Mouse (Mus musculus) liver, postnatal 0 days (tissue): Measurements from ENCODE around the gene Mfng. TPM values are rescaled to one million over a fixed set of nuclear protein-coding genes. Genes with fewer than 3 reads are reported as not detected.

Experiments used
- ATAC-seq: fragments of 200-750 bp; cut with Nextera tagmentation; 2 replicates; pipeline ENCODE4 v1.8.0; 2017; ENCODE audit warnings: mild to moderate bottlenecking, moderate library complexity
- DNase-seq: peaks from one replicate; pipeline ENCODE4 v3.0.0-alpha.2; 2016
- H3K27ac ChIP-seq: fragments of 300-500 bp; sonication (generic); 2 replicates; pipeline ENCODE4 v1.5.1; 2014; ENCODE audit warnings: antibody characterized with exemption, moderate library complexity, mild to moderate bottlenecking, low read depth
- H3K27me3 ChIP-seq: fragments of 300-500 bp; sonication (generic); 2 replicates; pipeline ENCODE4 v1.6.1; 2014; ENCODE audit warnings: low read length, control low read depth, mixed read lengths; ENCODE audit not compliant: insufficient read depth
- H3K36me3 ChIP-seq: fragments of 300-500 bp; sonication (generic); replicated peaks from 2 replicates; pipeline ENCODE4 v1.6.1; 2014; ENCODE audit warnings: mild to moderate bottlenecking, control low read depth, low read length, moderate library complexity, mixed read lengths; ENCODE audit not compliant: insufficient read depth
- H3K4me1 ChIP-seq: fragments of 300-500 bp; sonication (generic); 2 replicates; pipeline ENCODE4 v1.6.1; 2014; ENCODE audit warnings: antibody characterized with exemption, mild to moderate bottlenecking, control low read depth; ENCODE audit not compliant: insufficient read depth
- H3K4me2 ChIP-seq: fragments of 300-500 bp; sonication (generic); 2 replicates; pipeline ENCODE4 v1.6.1; 2014; ENCODE audit warnings: low read depth, mild to moderate bottlenecking, low read length, moderate library complexity, mixed read lengths
- H3K4me3 ChIP-seq: fragments of 300-500 bp; sonication (generic); 2 replicates; pipeline ENCODE4 v1.5.1; 2014; ENCODE audit warnings: low read depth, low read length
- H3K9ac ChIP-seq: fragments of 300-500 bp; sonication (generic); replicated peaks from 2 replicates; pipeline ENCODE4 v1.6.1; 2014; ENCODE audit warnings: mild to moderate bottlenecking, moderate library complexity
- H3K9me3 ChIP-seq: fragments of 300-500 bp; sonication (generic); 2 replicates; pipeline ENCODE4 v1.6.1; 2016; ENCODE audit warnings: mild to moderate bottlenecking, control low read depth, low read length, mixed read lengths
- CTCF ChIP-seq: sonication (generic); IDR thresholded peaks from 2 replicates; pipeline ENCODE4 v1.5.1; 2016; ENCODE audit warnings: antibody characterized with exemption, low read depth
- EP300 ChIP-seq: IDR thresholded peaks from 2 replicates; pipeline ENCODE4 v1.6.1; 2016; ENCODE audit warnings: antibody characterized with exemption, low read depth, mild to moderate bottlenecking
- WGBS: fragments of 180-500 bp; shearing (Covaris S2); extraction: QIAGEN DNeasy Blood & Tissue Kit; methylation state at CpG from one replicate; pipeline ENCODE4 v1.1.7; 2014; ENCODE audit not compliant: insufficient replicate concordance; 5-methylcytosine and 5-hydroxymethylcytosine counted together
- polyA plus RNA-seq: library from polyadenylated mRNA; unstranded; fragments of >200 nt; fragmentation: Nextera tagmentation; extraction: Ambion mirVana; gene quantifications from 2 replicates; pipeline ENCODE4 v1.2.1, GENCODE M21; 2015

The Mfng gene
- 4.7 and 4.8 TPM in 2 replicates for polyA plus RNA-seq

GRCm38 (mm10) chr15:78773290-78773729 is at the start of gene Mfng:
Mfng (minus strand) TSS chr15:78773475.
- TF ChIP-seq EP300 (no peak), CTCF (peak; percentile 12; the same call in 1 of the 2 replicates)
- Histone ChIP-seq H3K36me3 (peaks cover 17% of the 10 kb centered on the region), H3K9ac (peak within 1 kb of the TSS; percentile 46), H3K27ac (peak within 1 kb of the TSS; percentile 77), H3K4me1 (peaks cover 11% of the 10 kb centered on the region), H3K4me2 (peak within 1 kb of the TSS; percentile 75), H3K4me3 (peak within 1 kb of the TSS; percentile 43), H3K9me3 (no peaks in the 10 kb centered on the region), H3K27me3 (no peaks in the 10 kb centered on the region)
- peak; percentile 72 for ATAC-seq
- WGBS = 0% methylated on average over 9 of the region's 11 CpGs
- DNase-seq = peak; percentile 79

- 44% methylated on average over 6 of the region's 6 CpGs for WGBS
- Histone ChIP-seq H3K27ac (peak overlapping the region; percentile 62; the same call in 1 of the 2 replicates), H3K9me3 (no peaks in the 10 kb centered on the region), H3K4me1 (peaks cover 13% of the 10 kb centered on the region), H3K4me3 (no peak overlapping the region), H3K36me3 (no peaks in the 10 kb centered on the region), H3K27me3 (no peaks in the 10 kb centered on the region), H3K4me2 (peak overlapping the region; percentile 54), H3K9ac (no peak overlapping the region)
- DNase-seq (no peak), ATAC-seq (no peak)
- no peak for TF ChIP-seq EP300
Observed at GRCm38 (mm10) chr15:78816074-78816391, 42.8 kb upstream of the Mfng start.

- H3K4me1 ChIP-seq = peaks cover 13% of the 10 kb centered on the region
- H3K36me3 ChIP-seq = no peaks in the 10 kb centered on the region
- H3K4me3 ChIP-seq = no peak overlapping the region
- H3K4me2 ChIP-seq = peak overlapping the region; percentile 54
- H3K27ac ChIP-seq = peak overlapping the region; percentile 62
- ATAC-seq (peak; percentile 94), DNase-seq (peak; percentile 60)
- H3K9me3 ChIP-seq = no peaks in the 10 kb centered on the region
- 19% methylated on average over 11 of the region's 11 CpGs for WGBS
- TF ChIP-seq EP300 = no peak
- TF ChIP-seq CTCF = no peak
- H3K27me3 ChIP-seq = no peaks in the 10 kb centered on the region
- no peak overlapping the region; the same call in 1 of the 2 replicates for H3K9ac ChIP-seq
Observed at GRCm38 (mm10) chr15:78815314-78816073, 42.2 kb upstream of the Mfng start.

- ATAC-seq = no peak
- H3K36me3 ChIP-seq = no peaks in the 10 kb centered on the region
- no peak for DNase-seq
- peaks cover 18% of the 10 kb centered on the region for H3K4me1 ChIP-seq
- H3K4me2 ChIP-seq = no peak overlapping the region
- H3K9me3 ChIP-seq = no peaks in the 10 kb centered on the region
- no peak overlapping the region for H3K9ac ChIP-seq
- H3K27ac ChIP-seq = no peak overlapping the region
- no peaks in the 10 kb centered on the region for H3K27me3 ChIP-seq
- TF ChIP-seq EP300 = no peak
- TF ChIP-seq CTCF = no peak
- H3K4me3 ChIP-seq = no peak overlapping the region
- 69% methylated on average over 4 of the region's 4 CpGs for WGBS
Observed at GRCm38 (mm10) chr15:78813603-78814002, 40.3 kb upstream of the Mfng start.

GRCm38 (mm10) chr15:78810146-78810545 is 36.9 kb upstream of the Mfng start:
- ATAC-seq (peak; percentile 37), DNase-seq (no peak)
- H3K27me3 ChIP-seq = no peaks in the 10 kb centered on the region
- TF ChIP-seq CTCF (no peak), EP300 (no peak)
- no peaks in the 10 kb centered on the region for H3K9me3 ChIP-seq
- 46% methylated on average over 9 of the region's 9 CpGs for WGBS
- H3K4me3 ChIP-seq = no peak overlapping the region
- H3K36me3 ChIP-seq = no peaks in the 10 kb centered on the region
- H3K9ac ChIP-seq = no peak overlapping the region
- 0 out of 2 replicates have a peak overlapping the region, but pooled peaks have one; percentile 11 for H3K4me2 ChIP-seq
- H3K27ac ChIP-seq = no peak overlapping the region
- H3K4me1 ChIP-seq = peaks cover 6% of the 10 kb centered on the region; the same call in 1 of the 2 replicates

GRCm38 (mm10) chr15:78809739-78810138 is 36.5 kb upstream of the Mfng start:
- DNase-seq = no peak
- WGBS = 63% methylated on average over 9 of the region's 9 CpGs
- Histone ChIP-seq H3K4me1 (peaks cover 7% of the 10 kb centered on the region), H3K27me3 (no peaks in the 10 kb centered on the region), H3K4me2 (0 out of 2 replicates have a peak overlapping the region, but pooled peaks have one; percentile 11), H3K36me3 (no peaks in the 10 kb centered on the region), H3K27ac (no peak overlapping the region), H3K9ac (no peak overlapping the region), H3K9me3 (no peaks in the 10 kb centered on the region), H3K4me3 (no peak overlapping the region)
- ATAC-seq = peak; percentile 13; the same call in 1 of the 2 replicates
- TF ChIP-seq EP300 (no peak), CTCF (no peak)
